Mouse (Mus musculus) CD4-positive helper T cell, adult 2 months (primary cell): Measurements from ENCODE around the gene Nudt17.
"Not testable (repeated sequence)": the region's sequence is repeated elsewhere in the genome, so short reads cannot be mapped to it uniquely, and the experiment has no call there.

Experiments
- DNase-seq: peaks from one replicate; pipeline ENCODE4 v3.0.0-alpha.2; 2012; ENCODE audit warnings: low read depth, missing footprints, low spot score

Nudt17 gene

GRCm38 (mm10) chr3:96671519-96671918 lies 36.8 kb downstream of the Nudt17 start:
- DNase-seq = no peak

GRCm38 (mm10) chr3:96669727-96670468 lies 38.5 kb downstream of the Nudt17 start, which contains the start of gene Ankrd35:
Gene Ankrd35, plus strand, starts transcription at chr3:96670131.
- peak; percentile 93 for DNase-seq

GRCm38 (mm10) chr3:96668424-96669067 lies 39.8 kb downstream of the Nudt17 start:
- DNase-seq = no peak

GRCm38 (mm10) chr3:96667316-96667715 lies 41.0 kb downstream of the Nudt17 start:
- peak; percentile 52 for DNase-seq

GRCm38 (mm10) chr3:96666916-96667315 lies 41.4 kb downstream of the Nudt17 start:
- no peak for DNase-seq

- DNase-seq = not testable (repeated sequence)
These were observed 42.5 kb downstream of the Nudt17 start for GRCm38 (mm10) chr3:96665732-96666363.

- DNase-seq = peak; percentile 70
These were observed 44.7 kb downstream of the Nudt17 start for GRCm38 (mm10) chr3:96663432-96664239.

- no peak for DNase-seq
These were observed 45.5 kb downstream of the Nudt17 start for GRCm38 (mm10) chr3:96662731-96663316.

- DNase-seq = no peak
These were observed 47.5 kb downstream of the Nudt17 start for GRCm38 (mm10) chr3:96660901-96661300.
